Mouse (Mus musculus) MEL (cell line): ENCODE measurements at regions not wholly inside any gene's neighbourhood (a gene's known extent, or its start where the extent isn't known, plus 50 kb on each side); places are given as distances from the start of the nearest gene placed in this dataset.

Experiments used
- DNase-seq: peaks from one replicate; pipeline ENCODE4 v3.0.0; 2011; ENCODE audit warnings: low read depth, low spot score
- H3K27ac ChIP-seq: 2 replicates; pipeline ENCODE4 v1.5.1; 2012; ENCODE audit warnings: low read depth, mild to moderate bottlenecking, control low read depth, low read length, moderate library complexity; ENCODE audit not compliant: control insufficient read depth
- H3K27me3 ChIP-seq, 2 experiments: fragments of 150-350 bp in 1 of 2; sonication (generic) in 1 of 2; 2 replicates each; pipeline ENCODE4 v1.6.1; 2012; ENCODE audit warnings: low read length in 2 of 2, mild to moderate bottlenecking in 2 of 2, improper control_type of control experiment in 1 of 2, moderate library complexity in 1 of 2; ENCODE audit not compliant: insufficient read depth in 2 of 2, control insufficient read depth in 1 of 2
- H3K36me3 ChIP-seq, 2 experiments: 2 replicates each; pipeline ENCODE4 v1.6.1; 2012 to 2014; ENCODE audit warnings: low read length in 2 of 2, improper control_type of control experiment in 1 of 2, inconsistent platforms in 1 of 2, mild to moderate bottlenecking in 1 of 2; ENCODE audit not compliant: insufficient read depth in 2 of 2, control insufficient read depth in 1 of 2
- H3K4me1 ChIP-seq, 2 experiments: fragments of 150-350 bp in 1 of 2; sonication (generic) in 1 of 2; 2 replicates each; pipeline ENCODE4 v1.6.1; 2012; ENCODE audit warnings: low read length in 2 of 2, improper control_type of control experiment in 1 of 2, mild to moderate bottlenecking in 1 of 2; ENCODE audit not compliant: insufficient read depth in 2 of 2, control insufficient read depth in 1 of 2
- H3K4me3 ChIP-seq, 2 experiments: fragments of 150-350 bp in 1 of 2; sonication (generic) in 1 of 2; 2 replicates each; pipeline ENCODE4 v1.5.1; 2012; ENCODE audit warnings: low read depth in 2 of 2, low read length in 2 of 2, mild to moderate bottlenecking in 2 of 2, moderate library complexity in 2 of 2, control low read depth in 1 of 2, improper control_type of control experiment in 1 of 2; ENCODE audit not compliant: control insufficient read depth in 1 of 2, insufficient read depth in 1 of 2
- H3K79me2 ChIP-seq: 2 replicates; pipeline ENCODE4 v1.6.1; 2012; ENCODE audit warnings: mild to moderate bottlenecking, low read length, moderate library complexity; ENCODE audit not compliant: control insufficient read depth, poor library complexity, insufficient read depth
- H3K9ac ChIP-seq: 2 replicates; pipeline ENCODE4 v1.6.1; 2012; ENCODE audit warnings: low read depth, mild to moderate bottlenecking, control low read depth, low read length, moderate library complexity; ENCODE audit not compliant: control insufficient read depth, poor library complexity, severe bottlenecking
- H3K9me3 ChIP-seq: fragments of 150-350 bp; sonication (generic); replicated peaks from 2 replicates; pipeline ENCODE4 v1.6.1; 2012; ENCODE audit warnings: mild to moderate bottlenecking, low read length, improper control_type of control experiment, moderate library complexity; ENCODE audit not compliant: insufficient read depth
- BHLHE40 ChIP-seq: IDR thresholded peaks from 2 replicates; pipeline ENCODE4 v1.6.1; 2012; ENCODE audit warnings: low read depth, mild to moderate bottlenecking, inconsistent platforms, low read length, improper control_type of control experiment, borderline replicate concordance
- CHD2 ChIP-seq: IDR thresholded peaks from 2 replicates; pipeline ENCODE4 v1.6.1; 2011; ENCODE audit warnings: low read length, improper control_type of control experiment
- CTCF ChIP-seq, 3 experiments: IDR thresholded peaks in 2 of 3; conservative IDR thresholded peaks in 1 of 3; 2 replicates each; pipeline ENCODE4 v1.5.1; 2011 to 2012; ENCODE audit warnings: low read length in 3 of 3, low read depth in 2 of 3, mild to moderate bottlenecking in 2 of 3, improper control_type of control experiment in 1 of 3, inconsistent platforms in 1 of 3, mixed read lengths in 1 of 3, moderate library complexity in 1 of 3; ENCODE audit not compliant: control insufficient read depth in 1 of 3, insufficient read depth in 1 of 3, poor library complexity in 1 of 3, severe bottlenecking in 1 of 3
- EP300 ChIP-seq, 2 experiments: IDR thresholded peaks; 2 replicates each; pipeline ENCODE4 v1.6.1; 2011; ENCODE audit warnings: improper control_type of control experiment in 2 of 2, low read length in 2 of 2, low read depth in 1 of 2, mild to moderate bottlenecking in 1 of 2
- ETS1 ChIP-seq: IDR thresholded peaks from 2 replicates; pipeline ENCODE4 v1.6.1; 2012; ENCODE audit warnings: low read depth, mild to moderate bottlenecking, inconsistent platforms, low read length, improper control_type of control experiment, moderate library complexity
- GABPA ChIP-seq: IDR thresholded peaks from 2 replicates; pipeline ENCODE4 v1.6.1; 2012; ENCODE audit warnings: low read depth, mild to moderate bottlenecking, inconsistent platforms, low read length, improper control_type of control experiment, moderate library complexity
- HCFC1 ChIP-seq: IDR thresholded peaks from 2 replicates; pipeline ENCODE4 v1.6.1; 2012; ENCODE audit warnings: low read depth, mild to moderate bottlenecking, inconsistent platforms, low read length, improper control_type of control experiment, moderate library complexity
- JUND ChIP-seq: IDR thresholded peaks from 2 replicates; pipeline ENCODE4 v1.6.1; 2011; ENCODE audit warnings: low read depth, mild to moderate bottlenecking, improper control_type of control experiment, low read length
- MEF2A ChIP-seq: IDR thresholded peaks from 2 replicates; pipeline ENCODE4 v1.6.1; 2014; ENCODE audit warnings: low read depth, mild to moderate bottlenecking, inconsistent platforms, low read length, improper control_type of control experiment; ENCODE audit not compliant: poor library complexity, insufficient replicate concordance, severe bottlenecking; ENCODE audit errors: extremely low read depth
- MXI1 ChIP-seq: IDR thresholded peaks from 2 replicates; pipeline ENCODE4 v1.6.1; 2011; ENCODE audit warnings: mild to moderate bottlenecking, low read depth, low read length, improper control_type of control experiment
- NRF1 ChIP-seq: IDR thresholded peaks from 2 replicates; pipeline ENCODE4 v1.6.1; 2014; ENCODE audit warnings: low read depth, mild to moderate bottlenecking, inconsistent platforms, low read length, improper control_type of control experiment, moderate library complexity; ENCODE audit not compliant: poor library complexity, insufficient read depth, severe bottlenecking
- POLR2A ChIP-seq, 2 experiments: IDR thresholded peaks; 2 replicates each; pipeline ENCODE4 v1.6.1; 2011 to 2012; ENCODE audit warnings: low read length in 2 of 2, mild to moderate bottlenecking in 2 of 2, control low read depth in 1 of 2, improper control_type of control experiment in 1 of 2, low read depth in 1 of 2, moderate library complexity in 1 of 2; ENCODE audit not compliant: control insufficient read depth in 1 of 2, insufficient read depth in 1 of 2, poor library complexity in 1 of 2
- POLR2AphosphoS2 ChIP-seq: IDR thresholded peaks from 2 replicates; pipeline ENCODE4 v1.6.1; 2011; ENCODE audit warnings: low read length, improper control_type of control experiment
- POLR2AphosphoS5 ChIP-seq: IDR thresholded peaks from 2 replicates; pipeline ENCODE4 v1.6.1; 2012; ENCODE audit warnings: low read depth, borderline replicate concordance, mild to moderate bottlenecking, inconsistent platforms, low read length, moderate library complexity, mixed read lengths
- RAD21 ChIP-seq: IDR thresholded peaks from 2 replicates; pipeline ENCODE4 v1.6.1; 2011; ENCODE audit warnings: mild to moderate bottlenecking, low read depth, low read length, improper control_type of control experiment
- TAL1 ChIP-seq: IDR thresholded peaks from 2 replicates; pipeline ENCODE4 v1.6.1; 2012; ENCODE audit warnings: mild to moderate bottlenecking, inconsistent platforms, low read length, moderate library complexity, mixed read lengths
- UBTF ChIP-seq: IDR thresholded peaks from 2 replicates; pipeline ENCODE4 v1.6.1; 2012; ENCODE audit warnings: low read depth, mild to moderate bottlenecking, inconsistent platforms, low read length, improper control_type of control experiment, moderate library complexity, borderline replicate concordance; ENCODE audit not compliant: insufficient read depth
- USF2 ChIP-seq, 2 experiments: IDR thresholded peaks; 2 replicates each; pipeline ENCODE4 v1.6.1; 2011 to 2012; ENCODE audit warnings: improper control_type of control experiment in 2 of 2, low read length in 2 of 2, borderline replicate concordance in 1 of 2, inconsistent platforms in 1 of 2, low read depth in 1 of 2, mild to moderate bottlenecking in 1 of 2; ENCODE audit not compliant: insufficient read depth in 1 of 2
- ZC3H11A ChIP-seq: IDR thresholded peaks from 2 replicates; pipeline ENCODE4 v1.6.1; 2012; ENCODE audit warnings: low read depth, mild to moderate bottlenecking, inconsistent platforms, low read length, improper control_type of control experiment
- ZKSCAN1 ChIP-seq: IDR thresholded peaks from 2 replicates; pipeline ENCODE4 v1.6.1; 2012; ENCODE audit warnings: low read depth, mild to moderate bottlenecking, inconsistent platforms, low read length, improper control_type of control experiment, moderate library complexity

DNA sequence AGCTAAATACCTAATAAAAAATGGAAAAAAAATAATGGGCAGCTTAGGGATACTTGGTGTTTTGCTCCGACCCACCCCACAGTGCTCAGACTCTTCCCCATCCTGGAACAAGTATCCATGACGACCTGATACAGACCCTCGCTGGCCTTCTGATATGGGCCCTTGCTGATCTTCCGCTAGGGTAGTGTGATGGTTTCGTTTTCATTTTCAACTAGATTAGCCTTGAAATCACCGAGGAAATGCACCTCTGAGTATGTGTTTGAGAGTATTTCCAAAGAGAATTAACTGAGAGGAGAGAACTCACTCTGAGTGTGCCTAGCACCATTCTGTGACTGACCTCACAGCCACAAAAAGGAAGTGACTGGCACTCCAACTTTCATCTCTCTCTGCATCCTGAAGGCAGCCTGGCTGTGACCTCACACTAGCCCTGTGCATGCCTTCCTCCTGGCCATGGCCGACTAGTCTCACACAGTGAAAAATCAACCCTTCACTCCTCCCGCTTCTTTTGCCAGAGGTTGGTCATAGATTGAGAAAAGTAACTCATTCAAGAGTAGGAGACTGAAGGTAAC is 700.5 kb upstream of the Intu start:
- no peaks in the 10 kb centered on the region for H3K79me2 ChIP-seq
- no peak overlapping the region for H3K27ac ChIP-seq
- H3K27me3 ChIP-seq = no peaks in the 10 kb centered on the region
- no peak for TF ChIP-seq MXI1
- TF ChIP-seq HCFC1 = no peak
- no peak for TF ChIP-seq GABPA
- TF ChIP-seq POLR2AphosphoS2 = no peak
- TF ChIP-seq JUND = no peak
- no peak for TF ChIP-seq POLR2AphosphoS5
- no peak for TF ChIP-seq UBTF
- TF ChIP-seq TAL1 = no peak
- no peak for TF ChIP-seq CHD2
- no peak for TF ChIP-seq NRF1
- no peak for TF ChIP-seq ETS1
- TF ChIP-seq ZKSCAN1 = no peak
- TF ChIP-seq USF2 (IDR thresholded peaks at IDR 0.05; ENCODE audit: borderline replicate concordance in 1 of 2, insufficient read depth in 1 of 2, low read depth in 1 of 2, low read length in 2 of 2) = no peak
- TF ChIP-seq CTCF (IDR thresholded peaks at IDR 0.05 in 2 of 3, conservative IDR thresholded peaks at IDR 0.05 in 1 of 3; ENCODE audit: control insufficient read depth in 1 of 3, insufficient read depth in 1 of 3, low read depth in 2 of 3, low read length in 3 of 3, poor library complexity in 1 of 3, severe bottlenecking in 1 of 3) = no peak
- TF ChIP-seq RAD21 = no peak
- no peak for TF ChIP-seq BHLHE40
- TF ChIP-seq ZC3H11A = no peak
- TF ChIP-seq MEF2A = no peak
- no peak for TF ChIP-seq EP300 (IDR thresholded peaks at IDR 0.05; ENCODE audit: low read depth in 1 of 2, low read length in 2 of 2)
- TF ChIP-seq POLR2A (IDR thresholded peaks at IDR 0.05; ENCODE audit: control insufficient read depth in 1 of 2, insufficient read depth in 1 of 2, low read depth in 1 of 2, low read length in 2 of 2, poor library complexity in 1 of 2) = no peak
- H3K4me1 ChIP-seq = no peaks in the 10 kb centered on the region
- no peaks in the 10 kb centered on the region for H3K9me3 ChIP-seq
- DNase-seq = no peak
- H3K9ac ChIP-seq = no peak overlapping the region
- H3K4me3 ChIP-seq = no peak overlapping the region
- no peaks in the 10 kb centered on the region for H3K36me3 ChIP-seq
